Mouse (Mus musculus) lung, postnatal 0 days (tissue): ENCODE measurements at regions not wholly inside any gene's neighbourhood (a gene's known extent, or its start where the extent isn't known, plus 50 kb on each side); places are given as distances from the start of the nearest gene placed in this dataset.

Experiments
- CTCF ChIP-seq: IDR thresholded peaks from 2 replicates; pipeline ENCODE4 v1.5.1; 2016; ENCODE audit warnings: antibody characterized with exemption, mild to moderate bottlenecking
- EP300 ChIP-seq: IDR thresholded peaks from 2 replicates; pipeline ENCODE4 v1.6.1; 2016; ENCODE audit warnings: antibody characterized with exemption, mild to moderate bottlenecking, control low read depth

- TF ChIP-seq CTCF, result no peak
- no peak for TF ChIP-seq EP300
These were observed 97.3 kb upstream of the Ifne start for GRCm38 (mm10) chr4:88977099-88977888.
